ENCODE assay signal across 8 mouse cellular contexts in genomic region chr16:16984423-16984941, GRCm38 (mm10). TPM values are rescaled to one million over a fixed set of nuclear protein-coding genes. Genes with fewer than 3 reads are reported as not detected.
DNase-seq lines count a peak whose midpoint lies in the region; ATAC-seq lines count a peak whose summit lies in the region.

No protein-coding gene starts in this region.

- H3K27ac ChIP-seq in heart, embryonic 14.5 days (replicated peaks in 1 of 2; ENCODE audit: control insufficient read depth in 1 of 2, insufficient read depth in 1 of 2, low read depth in 2 of 2, low read length in 2 of 2): peak overlapping the region in 1 of 2 experiments; percentile 94; a peak in 1 of 4 replicates
- no peak overlapping the region for H3K27ac ChIP-seq in hindbrain, embryonic 12.5 days
- no peak overlapping the region for H3K27ac ChIP-seq in midbrain, embryonic 12.5 days (replicated peaks)

- intact Hi-C loops in heart, postnatal 10 days (cut with DNase I): no loop called here

- no peak for DNase-seq in heart, postnatal 10 days
- DNase-seq in MEL-GATA-1-ER (ENCODE audit: extremely low read depth, low read depth): peak; percentile 39
- DNase-seq in layer of hippocampus, adult 9-10 months (ENCODE audit: low spot score): no peak
- no peak for DNase-seq in thymus, postnatal 0 days (ENCODE audit: low spot score)
- no peak for DNase-seq in layer of hippocampus, adult 11-12 months (ENCODE audit: low spot score)

- H3K4me3 ChIP-seq in heart, embryonic 14.5 days (ENCODE audit: control insufficient read depth in 1 of 2, insufficient read depth in 1 of 2, low read depth in 1 of 2, low read length in 2 of 2): peak overlapping the region; percentile 93 to 98; a peak in 3 of 4 replicates
- H3K4me3 ChIP-seq in hindbrain, embryonic 12.5 days: peak overlapping the region; percentile 97
- peak overlapping the region; percentile 94 for H3K4me3 ChIP-seq in midbrain, embryonic 12.5 days

- no peak for ATAC-seq in heart, embryonic 14.5 days (ENCODE audit: insufficient number of reproducible peaks, insufficient read depth, low FRiP score, low read depth)
- ATAC-seq in hindbrain, embryonic 12.5 days (ENCODE audit: low FRiP score): no peak
- no peak for ATAC-seq in midbrain, embryonic 12.5 days (ENCODE audit: low FRiP score, low read depth)

- H3K4me2 ChIP-seq in heart, embryonic 14.5 days (ENCODE audit: low read length): peak overlapping the region; percentile 75
- H3K4me2 ChIP-seq in hindbrain, embryonic 12.5 days (replicated peaks): peak overlapping the region; percentile 70
- peak overlapping the region; percentile 60 for H3K4me2 ChIP-seq in midbrain, embryonic 12.5 days (replicated peaks)

- no peaks in the 10 kb centered on the region for H3K27me3 ChIP-seq in heart, embryonic 14.5 days (ENCODE audit: control insufficient read depth, insufficient read depth, low read length)
- no peaks in the 10 kb centered on the region for H3K27me3 ChIP-seq in hindbrain, embryonic 12.5 days
- no peaks in the 10 kb centered on the region for H3K27me3 ChIP-seq in midbrain, embryonic 12.5 days

- H3K9ac ChIP-seq in heart, embryonic 14.5 days (ENCODE audit: low read length): peak overlapping the region; percentile 97
- peak overlapping the region; percentile 96 for H3K9ac ChIP-seq in hindbrain, embryonic 12.5 days
- H3K9ac ChIP-seq in midbrain, embryonic 12.5 days (replicated peaks): peak overlapping the region; percentile 94

- WGBS in heart, embryonic 14.5 days: 7% methylated on average over 9 of the region's 9 CpGs
- WGBS in hindbrain, embryonic 12.5 days: 30% methylated on average over 9 of the region's 9 CpGs
- WGBS in midbrain, embryonic 12.5 days: 34% methylated on average over 9 of the region's 9 CpGs

- H3K9me3 ChIP-seq in heart, embryonic 14.5 days (ENCODE audit: control insufficient read depth, low read length): no peaks in the 10 kb centered on the region
- no peaks in the 10 kb centered on the region for H3K9me3 ChIP-seq in hindbrain, embryonic 12.5 days (replicated peaks)
- H3K9me3 ChIP-seq in midbrain, embryonic 12.5 days: no peaks in the 10 kb centered on the region

- peaks cover 14% of the 10 kb centered on the region; the same call in 1 of the 2 replicates for H3K36me3 ChIP-seq in heart, embryonic 14.5 days (ENCODE audit: control insufficient read depth, insufficient read depth, low read length)
- peaks cover 19% of the 10 kb centered on the region for H3K36me3 ChIP-seq in hindbrain, embryonic 12.5 days
- peaks cover 18% of the 10 kb centered on the region for H3K36me3 ChIP-seq in midbrain, embryonic 12.5 days

- peaks cover 0 to 20% of the 10 kb centered on the region in 2 experiments; a peak in 3 of 4 replicates for H3K4me1 ChIP-seq in heart, embryonic 14.5 days (ENCODE audit: control insufficient read depth in 2 of 2, insufficient read depth in 2 of 2, low read length in 2 of 2)
- peaks cover 20% of the 10 kb centered on the region for H3K4me1 ChIP-seq in hindbrain, embryonic 12.5 days
- peaks cover 22% of the 10 kb centered on the region for H3K4me1 ChIP-seq in midbrain, embryonic 12.5 days

RNA-seq across cellular contexts. Expression of gene Mapk1, which starts 1.3 kb away (rescaled TPM):
- 154 and 162 TPM in 2 replicates for polyA plus RNA-seq in heart, embryonic 14.5 days (2014; fragmentation: Nextera tagmentation; extraction: Ambion mirVana)
- total RNA-seq in heart, postnatal 10 days (2021): 100 to 1,000 TPM; 121 TPM
- polyA plus RNA-seq in hindbrain, embryonic 12.5 days (2016; fragmentation: Nextera tagmentation; extraction: Ambion mirVana): 162 and 163 TPM in 2 replicates
- polyA plus RNA-seq in midbrain, embryonic 12.5 days (2016; fragmentation: Nextera tagmentation; extraction: Ambion mirVana): 167 TPM in 2 replicates
- 180 and 190 TPM in 2 replicates for polyA plus RNA-seq in thymus, postnatal 0 days (2015; fragmentation: Nextera tagmentation; extraction: Ambion mirVana)
